Mouse (Mus musculus) G1E (cell line): ENCODE measurements around the gene Gpd1l. TPM values are rescaled to one million over a fixed set of nuclear protein-coding genes. Genes with fewer than 3 reads are reported as not detected.
A peak's percentile ranks its signal among the peaks of the same experiment; 100 is the strongest.

Source experiments
- ATAC-seq: 2 replicates; pipeline ENCODE4 v1.8.0; 2016; ENCODE audit warnings: mild to moderate bottlenecking; ENCODE audit not compliant: insufficient number of reproducible peaks, poor library complexity, low FRiP score, severe bottlenecking; ENCODE audit errors: extremely low read depth
- DNase-seq: peaks from one replicate; pipeline ENCODE4 v3.0.0; 2012; ENCODE audit warnings: low spot score
- H3K27me3 ChIP-seq: 2 replicates; pipeline ENCODE4 v1.6.1; 2012; ENCODE audit warnings: mild to moderate bottlenecking, low read length, inconsistent platforms; ENCODE audit not compliant: insufficient read depth
- H3K36me3 ChIP-seq: replicated peaks from 2 replicates; pipeline ENCODE3; 2012; ENCODE audit warnings: mild to moderate bottlenecking, inconsistent platforms
- H3K4me1 ChIP-seq: 2 replicates; pipeline ENCODE4 v1.6.1; 2012; ENCODE audit warnings: low read depth, low read length, inconsistent platforms, mixed read lengths; ENCODE audit not compliant: insufficient read depth
- H3K4me3 ChIP-seq: 2 replicates; pipeline ENCODE4 v1.5.1; 2012; ENCODE audit warnings: low read depth, mild to moderate bottlenecking, inconsistent platforms, low read length, moderate library complexity, mixed read lengths
- H3K9me3 ChIP-seq: replicated peaks from 2 replicates; pipeline ENCODE4 v1.6.1; 2012; ENCODE audit warnings: inconsistent platforms
- CTCF ChIP-seq: IDR thresholded peaks from 2 replicates; pipeline ENCODE4 v1.5.1; 2012; ENCODE audit warnings: low read depth, low read length, inconsistent platforms, mixed read lengths
- GATA1 ChIP-seq: IDR thresholded peaks from 2 replicates; pipeline ENCODE4 v1.6.1; 2012; ENCODE audit warnings: borderline replicate concordance, low read length, inconsistent platforms, mixed read lengths
- GATA2 ChIP-seq: IDR thresholded peaks from 2 replicates; pipeline ENCODE4 v1.6.1; 2012; ENCODE audit warnings: low read depth, low read length, inconsistent platforms, borderline replicate concordance
- POLR2AphosphoS5 ChIP-seq: IDR thresholded peaks from 2 replicates; pipeline ENCODE4 v1.6.1; 2012; ENCODE audit warnings: low read depth, low read length, inconsistent platforms; ENCODE audit not compliant: insufficient replicate concordance
- TAL1 ChIP-seq: conservative IDR thresholded peaks from 2 replicates; pipeline ENCODE4 v1.6.1; 2012; ENCODE audit warnings: low read depth, low read length, inconsistent platforms, mixed read lengths
- polyA plus RNA-seq: library from polyadenylated mRNA; stranded (reverse); fragments of >175 nt; gene quantifications from 2 replicates; pipeline ENCODE4 v1.2.3, GENCODE M21; 2012
- total RNA-seq, 2 experiments: library from RNA; stranded (forward) in 1 of 2; stranded (reverse) in 1 of 2; fragments of 200-1000 nt in 1 of 2; fragments of >200 nt in 1 of 2; fragmentation: Nextera tagmentation in 1 of 2; gene quantifications; 2 replicates each; pipeline ENCODE4 v1.2.3; 2014 to 2017

Gpd1l gene
- total and polyA plus RNA-seq, 3 experiments, result 3.4 to 7.6 (median 6.2) TPM

GRCm38 (mm10) chr9:114964093-114964492 lies 30.3 kb upstream of the Gpd1l start:
- H3K36me3 ChIP-seq, result no peaks in the 10 kb centered on the region
- ATAC-seq (no peak), DNase-seq (no peak)
- no peak overlapping the region for H3K4me3 ChIP-seq
- peaks cover 5% of the 10 kb centered on the region; the same call in 1 of the 2 replicates for H3K27me3 ChIP-seq
- TF ChIP-seq CTCF (no peak), GATA1 (no peak), GATA2 (no peak), TAL1 (no peak), POLR2AphosphoS5 (no peak)
- H3K9me3 ChIP-seq, result peaks cover 61% of the 10 kb centered on the region
- no peaks in the 10 kb centered on the region for H3K4me1 ChIP-seq

GRCm38 (mm10) chr9:114960844-114961243 lies 27.1 kb upstream of the Gpd1l start:
- no peaks in the 10 kb centered on the region for H3K27me3 ChIP-seq
- H3K9me3 ChIP-seq, result peaks cover 51% of the 10 kb centered on the region
- H3K4me3 ChIP-seq, result no peak overlapping the region
- DNase-seq (no peak), ATAC-seq (no peak)
- no peaks in the 10 kb centered on the region for H3K4me1 ChIP-seq
- TF ChIP-seq GATA2 (no peak), POLR2AphosphoS5 (no peak), CTCF (no peak), GATA1 (no peak), TAL1 (no peak)
- no peaks in the 10 kb centered on the region for H3K36me3 ChIP-seq

DNA sequence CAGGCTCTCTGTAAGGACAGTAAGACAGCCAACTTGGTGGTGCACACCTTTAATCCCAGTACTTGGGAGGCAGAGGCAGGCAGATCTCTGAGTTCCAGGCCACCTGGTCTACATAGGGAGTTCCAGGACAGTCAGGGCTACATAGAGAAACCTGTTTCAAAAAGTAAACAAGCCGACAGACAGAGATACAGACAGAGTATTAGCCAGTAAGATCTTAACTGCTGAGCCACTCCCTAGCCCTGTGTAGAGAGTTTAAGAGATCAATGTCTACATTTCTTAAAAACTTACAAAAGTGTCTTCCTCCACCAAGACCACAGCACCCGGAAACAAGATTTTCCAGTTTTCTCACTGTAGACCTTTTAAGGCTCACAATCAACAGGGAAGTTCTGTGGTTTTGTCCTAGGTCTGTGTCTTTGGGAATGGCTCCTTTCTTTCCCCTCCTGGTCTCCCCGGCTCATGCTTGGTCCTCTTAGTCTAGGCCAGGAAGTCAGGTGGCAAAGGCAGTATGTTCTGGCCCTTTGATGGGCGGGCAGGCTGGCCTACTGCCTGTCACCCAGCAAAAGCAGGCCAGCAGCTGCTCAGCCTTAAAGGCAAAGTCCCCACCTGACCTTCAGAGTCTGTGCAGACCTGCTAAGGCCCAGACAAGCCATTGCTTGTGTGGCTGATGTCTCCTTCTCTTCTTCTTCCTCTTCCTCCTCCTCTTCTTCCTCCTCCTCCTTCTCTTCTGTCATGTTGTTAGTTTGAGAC lies 26.4 kb upstream of the Gpd1l start:
- H3K4me3 ChIP-seq, result no peak overlapping the region
- H3K9me3 ChIP-seq, result peaks cover 50% of the 10 kb centered on the region
- no peaks in the 10 kb centered on the region for H3K4me1 ChIP-seq
- no peak for TF ChIP-seq TAL1
- no peak for TF ChIP-seq GATA2
- no peak for TF ChIP-seq GATA1
- no peak for TF ChIP-seq CTCF
- no peak for TF ChIP-seq POLR2AphosphoS5
- ATAC-seq (no peak), DNase-seq (no peak)
- H3K27me3 ChIP-seq, result no peaks in the 10 kb centered on the region
- H3K36me3 ChIP-seq, result no peaks in the 10 kb centered on the region

DNA sequence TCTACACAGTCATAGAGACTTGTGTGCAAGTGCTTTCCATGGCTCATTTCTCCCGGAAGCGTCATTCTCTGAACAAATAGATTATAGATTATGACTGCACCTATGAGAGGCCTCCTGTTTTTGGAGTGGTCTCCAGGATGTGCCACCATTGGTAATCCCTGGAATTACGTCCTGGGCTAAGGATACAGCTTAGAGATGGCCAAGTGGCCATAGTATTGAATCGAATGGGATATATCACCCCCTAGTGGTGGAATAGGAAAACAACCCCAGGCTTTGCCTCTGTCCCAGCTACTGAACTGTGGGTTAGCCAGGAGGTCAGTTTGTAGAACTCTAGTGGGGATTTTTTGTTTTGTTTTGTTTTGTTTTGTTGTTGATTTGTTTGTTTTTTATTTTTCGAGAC lies 23.2 kb upstream of the Gpd1l start:
- no peak for ATAC-seq
- 0 out of 2 replicates have a peak, but pooled peaks have one; percentile 19 for TF ChIP-seq CTCF
- TF ChIP-seq POLR2AphosphoS5, result no peak

GRCm38 (mm10) chr9:114955340-114955739 lies 21.6 kb upstream of the Gpd1l start:
- Histone ChIP-seq H3K4me1 (no peaks in the 10 kb centered on the region), H3K36me3 (no peaks in the 10 kb centered on the region), H3K9me3 (peaks cover 23% of the 10 kb centered on the region), H3K27me3 (no peaks in the 10 kb centered on the region), H3K4me3 (no peak overlapping the region)
- TF ChIP-seq GATA2, result no peak
- no peak for TF ChIP-seq GATA1
- no peak for TF ChIP-seq TAL1
- DNase-seq (no peak), ATAC-seq (no peak)

More for the DNA sequence above, 23.2 kb upstream of the Gpd1l start:
- Histone ChIP-seq H3K27me3 (no peaks in the 10 kb centered on the region), H3K9me3 (peaks cover 31% of the 10 kb centered on the region), H3K4me3 (no peak overlapping the region), H3K36me3 (no peaks in the 10 kb centered on the region), H3K4me1 (no peaks in the 10 kb centered on the region)
- peak; percentile 21 for DNase-seq

DNA sequence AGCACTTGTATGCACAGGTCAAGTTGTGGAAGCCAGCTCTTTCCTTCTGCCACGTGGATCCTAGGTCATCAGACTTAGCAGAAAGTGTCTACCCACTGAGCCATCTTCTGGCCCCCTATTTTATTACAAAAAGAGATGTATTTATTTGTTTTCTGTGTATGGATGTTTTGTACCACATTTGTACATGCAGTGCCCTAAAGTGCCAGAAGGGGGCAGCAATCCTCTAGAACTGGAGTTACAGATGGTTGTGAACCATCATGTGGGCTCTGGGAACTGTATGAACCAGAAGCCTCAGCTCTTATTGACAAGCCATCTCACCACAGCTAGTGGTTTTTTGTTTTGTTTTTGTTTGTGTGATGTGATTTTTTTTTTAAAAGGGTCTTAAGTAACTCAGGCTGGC lies 19.1 kb upstream of the Gpd1l start:
- no peak for ATAC-seq
- no peaks in the 10 kb centered on the region for H3K36me3 ChIP-seq
- no peak overlapping the region for H3K4me3 ChIP-seq
- no peak for TF ChIP-seq GATA2
- TF ChIP-seq POLR2AphosphoS5, result no peak
- no peak for TF ChIP-seq TAL1
- no peak for DNase-seq
- H3K27me3 ChIP-seq, result no peaks in the 10 kb centered on the region
- H3K9me3 ChIP-seq, result peaks cover 17% of the 10 kb centered on the region
- no peaks in the 10 kb centered on the region for H3K4me1 ChIP-seq

- no peaks in the 10 kb centered on the region for H3K27me3 ChIP-seq
- DNase-seq (no peak), ATAC-seq (no peak)
- no peaks in the 10 kb centered on the region for H3K4me1 ChIP-seq
- no peak overlapping the region for H3K4me3 ChIP-seq
- no peak for TF ChIP-seq GATA1
- no peak for TF ChIP-seq POLR2AphosphoS5
- no peaks in the 10 kb centered on the region for H3K36me3 ChIP-seq
- peaks cover 20% of the 10 kb centered on the region for H3K9me3 ChIP-seq
Observed at GRCm38 (mm10) chr9:114948395-114948794, 14.6 kb upstream of the Gpd1l start.
